Mouse (Mus musculus): ENCODE results near the gene Cd5. TPM values are rescaled to one million over a fixed set of nuclear protein-coding genes. Genes with fewer than 3 reads are reported as not detected.

Gene Cd5
- polyA plus RNA-seq, 1 experiment from 2014 or later = 0.25 TPM

- Histone ChIP-seq H3K9me3 (ENCODE audit: control insufficient read depth, low read length) (no peaks in the 10 kb centered on the region), H3K4me2 (ENCODE audit: low read length) (no peak overlapping the region), H3K27ac (replicated peaks; ENCODE audit: low read depth, low read length) (no peak overlapping the region), H3K36me3 (ENCODE audit: control insufficient read depth, insufficient read depth, low read length) (no peaks in the 10 kb centered on the region), H3K9ac (replicated peaks; ENCODE audit: low read length) (no peak overlapping the region), H3K4me3 (replicated peaks; ENCODE audit: low read depth, low read length) (no peak overlapping the region), H3K27me3 (ENCODE audit: control insufficient read depth, insufficient read depth, low read length) (no peaks in the 10 kb centered on the region), H3K4me1 (ENCODE audit: control insufficient read depth, insufficient read depth, low read length) (no peaks in the 10 kb centered on the region)
- DNase-seq (no peak), ATAC-seq (ENCODE audit: low FRiP score, low TSS enrichment) (no peak)
- WGBS = 90% methylated on average over 1 of the region's 1 CpGs
These were observed 12.8 kb upstream of the Cd5 start for GRCm38 (mm10) chr19:10751607-10752006.

GRCm38 (mm10) chr19:10750161-10750560 is 11.4 kb upstream of the Cd5 start:
- Histone ChIP-seq H3K9ac (replicated peaks; ENCODE audit: low read length) (no peak overlapping the region), H3K4me1 (ENCODE audit: control insufficient read depth, insufficient read depth, low read length) (no peaks in the 10 kb centered on the region), H3K36me3 (ENCODE audit: control insufficient read depth, insufficient read depth, low read length) (no peaks in the 10 kb centered on the region), H3K9me3 (ENCODE audit: control insufficient read depth, low read length) (no peaks in the 10 kb centered on the region), H3K27me3 (ENCODE audit: control insufficient read depth, insufficient read depth, low read length) (no peaks in the 10 kb centered on the region), H3K4me3 (replicated peaks; ENCODE audit: low read depth, low read length) (no peak overlapping the region), H3K4me2 (ENCODE audit: low read length) (no peak overlapping the region), H3K27ac (replicated peaks; ENCODE audit: low read depth, low read length) (no peak overlapping the region)
- ATAC-seq (ENCODE audit: low FRiP score, low TSS enrichment) (no peak), DNase-seq (no peak)
- 91% methylated on average over 6 of the region's 6 CpGs for WGBS

- no peaks in the 10 kb centered on the region for H3K4me1 ChIP-seq (ENCODE audit: control insufficient read depth, insufficient read depth, low read length)
- ATAC-seq (ENCODE audit: low FRiP score, low TSS enrichment) (no peak), DNase-seq (no peak)
- 89% methylated on average over 6 of the region's 6 CpGs for WGBS
- no peak overlapping the region for H3K4me3 ChIP-seq (replicated peaks; ENCODE audit: low read depth, low read length)
- H3K4me2 ChIP-seq (ENCODE audit: low read length) = no peak overlapping the region
- H3K27ac ChIP-seq (replicated peaks; ENCODE audit: low read depth, low read length) = no peak overlapping the region
- H3K27me3 ChIP-seq (ENCODE audit: control insufficient read depth, insufficient read depth, low read length) = no peaks in the 10 kb centered on the region
- H3K36me3 ChIP-seq (ENCODE audit: control insufficient read depth, insufficient read depth, low read length) = no peaks in the 10 kb centered on the region
- no peaks in the 10 kb centered on the region for H3K9me3 ChIP-seq (ENCODE audit: control insufficient read depth, low read length)
- no peak overlapping the region for H3K9ac ChIP-seq (replicated peaks; ENCODE audit: low read length)
These were observed 10.5 kb upstream of the Cd5 start for GRCm38 (mm10) chr19:10749295-10749694.

- no peak overlapping the region for H3K4me3 ChIP-seq (replicated peaks; ENCODE audit: low read depth, low read length)
- no peaks in the 10 kb centered on the region for H3K36me3 ChIP-seq (ENCODE audit: control insufficient read depth, insufficient read depth, low read length)
- H3K27ac ChIP-seq (replicated peaks; ENCODE audit: low read depth, low read length) = no peak overlapping the region
- ATAC-seq (ENCODE audit: low FRiP score, low TSS enrichment) = no peak
- 49% methylated on average over 11 of the region's 11 CpGs for WGBS
- no peaks in the 10 kb centered on the region for H3K27me3 ChIP-seq (ENCODE audit: control insufficient read depth, insufficient read depth, low read length)
- no peaks in the 10 kb centered on the region for H3K9me3 ChIP-seq (ENCODE audit: control insufficient read depth, low read length)
- H3K4me2 ChIP-seq (ENCODE audit: low read length) = no peak overlapping the region
- DNase-seq = no peak
- no peak overlapping the region for H3K9ac ChIP-seq (replicated peaks; ENCODE audit: low read length)
- H3K4me1 ChIP-seq (ENCODE audit: control insufficient read depth, insufficient read depth, low read length) = no peaks in the 10 kb centered on the region
These were observed 9.8 kb upstream of the Cd5 start for GRCm38 (mm10) chr19:10748401-10749102.

GRCm38 (mm10) chr19:10747718-10748117 is 8.9 kb upstream of the Cd5 start:
- Histone ChIP-seq H3K9ac (replicated peaks; ENCODE audit: low read length) (no peak overlapping the region), H3K4me3 (replicated peaks; ENCODE audit: low read depth, low read length) (no peak overlapping the region), H3K9me3 (ENCODE audit: control insufficient read depth, low read length) (no peaks in the 10 kb centered on the region), H3K4me1 (ENCODE audit: control insufficient read depth, insufficient read depth, low read length) (no peaks in the 10 kb centered on the region), H3K36me3 (ENCODE audit: control insufficient read depth, insufficient read depth, low read length) (no peaks in the 10 kb centered on the region), H3K27ac (replicated peaks; ENCODE audit: low read depth, low read length) (no peak overlapping the region), H3K27me3 (ENCODE audit: control insufficient read depth, insufficient read depth, low read length) (no peaks in the 10 kb centered on the region), H3K4me2 (ENCODE audit: low read length) (no peak overlapping the region)
- no peak for ATAC-seq (ENCODE audit: low FRiP score, low TSS enrichment)
- DNase-seq = no peak
- WGBS = 86% methylated on average over 6 of the region's 6 CpGs

GRCm38 (mm10) chr19:10747182-10747581 is 8.4 kb upstream of the Cd5 start:
- no peaks in the 10 kb centered on the region for H3K9me3 ChIP-seq (ENCODE audit: control insufficient read depth, low read length)
- H3K4me1 ChIP-seq (ENCODE audit: control insufficient read depth, insufficient read depth, low read length) = no peaks in the 10 kb centered on the region
- no peak overlapping the region for H3K4me2 ChIP-seq (ENCODE audit: low read length)
- ATAC-seq (ENCODE audit: low FRiP score, low TSS enrichment) = no peak
- H3K36me3 ChIP-seq (ENCODE audit: control insufficient read depth, insufficient read depth, low read length) = no peaks in the 10 kb centered on the region
- H3K27me3 ChIP-seq (ENCODE audit: control insufficient read depth, insufficient read depth, low read length) = no peaks in the 10 kb centered on the region
- 86% methylated on average over 7 of the region's 7 CpGs for WGBS
- no peak overlapping the region for H3K4me3 ChIP-seq (replicated peaks; ENCODE audit: low read depth, low read length)
- no peak overlapping the region for H3K27ac ChIP-seq (replicated peaks; ENCODE audit: low read depth, low read length)
- no peak for DNase-seq
- H3K9ac ChIP-seq (replicated peaks; ENCODE audit: low read length) = no peak overlapping the region

GRCm38 (mm10) chr19:10742565-10742964 is 3.8 kb upstream of the Cd5 start:
- no peak overlapping the region for H3K9ac ChIP-seq (replicated peaks; ENCODE audit: low read length)
- ATAC-seq (ENCODE audit: low FRiP score, low TSS enrichment) (no peak), DNase-seq (no peak)
- H3K36me3 ChIP-seq (ENCODE audit: control insufficient read depth, insufficient read depth, low read length) = no peaks in the 10 kb centered on the region
- H3K9me3 ChIP-seq (ENCODE audit: control insufficient read depth, low read length) = no peaks in the 10 kb centered on the region
- H3K4me3 ChIP-seq (replicated peaks; ENCODE audit: low read depth, low read length) = no peak overlapping the region
- no peak overlapping the region for H3K27ac ChIP-seq (replicated peaks; ENCODE audit: low read depth, low read length)
- WGBS = 79% methylated on average over 3 of the region's 3 CpGs
- H3K4me2 ChIP-seq (ENCODE audit: low read length) = no peak overlapping the region
- no peaks in the 10 kb centered on the region for H3K4me1 ChIP-seq (ENCODE audit: control insufficient read depth, insufficient read depth, low read length)
- no peaks in the 10 kb centered on the region for H3K27me3 ChIP-seq (ENCODE audit: control insufficient read depth, insufficient read depth, low read length)

GRCm38 (mm10) chr19:10742145-10742544 is 3.3 kb upstream of the Cd5 start:
- H3K4me1 ChIP-seq (ENCODE audit: control insufficient read depth, insufficient read depth, low read length) = no peaks in the 10 kb centered on the region
- no peak overlapping the region for H3K4me3 ChIP-seq (replicated peaks; ENCODE audit: low read depth, low read length)
- H3K9me3 ChIP-seq (ENCODE audit: control insufficient read depth, low read length) = no peaks in the 10 kb centered on the region
- ATAC-seq (ENCODE audit: low FRiP score, low TSS enrichment) (no peak), DNase-seq (no peak)
- H3K36me3 ChIP-seq (ENCODE audit: control insufficient read depth, insufficient read depth, low read length) = no peaks in the 10 kb centered on the region
- WGBS = 81% methylated on average over 6 of the region's 6 CpGs
- no peak overlapping the region for H3K4me2 ChIP-seq (ENCODE audit: low read length)
- H3K27me3 ChIP-seq (ENCODE audit: control insufficient read depth, insufficient read depth, low read length) = no peaks in the 10 kb centered on the region
- H3K9ac ChIP-seq (replicated peaks; ENCODE audit: low read length) = no peak overlapping the region
- no peak overlapping the region for H3K27ac ChIP-seq (replicated peaks; ENCODE audit: low read depth, low read length)

- WGBS = 54% methylated on average over 11 of the region's 11 CpGs
- H3K4me3 ChIP-seq (replicated peaks; ENCODE audit: low read depth, low read length) = no peak overlapping the region
These were observed 2.0 kb upstream of the Cd5 start for GRCm38 (mm10) chr19:10740641-10741440.

More at GRCm38 (mm10) chr19:10740641-10741440, 2.0 kb upstream of the Cd5 start:
- DNase-seq (no peak), ATAC-seq (ENCODE audit: low FRiP score, low TSS enrichment) (no peak)
- no peak overlapping the region for H3K27ac ChIP-seq (replicated peaks; ENCODE audit: low read depth, low read length)
- H3K4me1 ChIP-seq (ENCODE audit: control insufficient read depth, insufficient read depth, low read length) = no peaks in the 10 kb centered on the region
- H3K27me3 ChIP-seq (ENCODE audit: control insufficient read depth, insufficient read depth, low read length) = no peaks in the 10 kb centered on the region
- no peak overlapping the region for H3K9ac ChIP-seq (replicated peaks; ENCODE audit: low read length)
- no peaks in the 10 kb centered on the region for H3K9me3 ChIP-seq (ENCODE audit: control insufficient read depth, low read length)
- H3K4me2 ChIP-seq (ENCODE audit: low read length) = no peak overlapping the region
- no peaks in the 10 kb centered on the region for H3K36me3 ChIP-seq (ENCODE audit: control insufficient read depth, insufficient read depth, low read length)

Data from midbrain, embryonic 14.5 days (tissue).